Mouse (Mus musculus): ENCODE data around the gene Cr2. TPM values are rescaled to one million over a fixed set of nuclear protein-coding genes. Genes with fewer than 3 reads are reported as not detected.

Cr2 gene
- total RNA-seq, 2 experiments from 2014 or later: not detected

Other genes with a start within 250 kb of the Cr2 start
- gene Cd34, start 237.9 kb downstream of the Cr2 start, total RNA-seq (2015): 11.7 and 15.8 TPM in 2 replicates
- gene Cd34, start 237.9 kb downstream of the Cr2 start, total RNA-seq (2017): 21.0 and 21.2 TPM in 2 replicates
- 2.3 and 3.7 TPM in 2 replicates for gene Cd46, start 84.5 kb downstream of the Cr2 start, total RNA-seq (2015)
- 0.70 and 0.98 TPM in 2 replicates for gene Cd46, start 84.5 kb downstream of the Cr2 start, total RNA-seq (2017)
- gene Cr1l, start 45.1 kb downstream of the Cr2 start, total RNA-seq (2015): 132 and 140 TPM in 2 replicates
- gene Cr1l, start 45.1 kb downstream of the Cr2 start, total RNA-seq (2017): 128 and 139 TPM in 2 replicates